Mouse (Mus musculus) thymus, adult 2 months (tissue): ENCODE measurements at regions not wholly inside any gene's neighbourhood (a gene's known extent, or its start where the extent isn't known, plus 50 kb on each side); places are given as distances from the start of the nearest gene placed in this dataset.

Experiments used
- CTCF ChIP-seq: fragments of 200-500 bp; IDR thresholded peaks from 2 replicates; pipeline ENCODE4 v1.5.1; 2012; ENCODE audit warnings: mild to moderate bottlenecking, control low read depth, low read length, moderate library complexity, borderline replicate concordance; ENCODE audit not compliant: control insufficient read depth, poor library complexity, insufficient read depth; ENCODE audit errors: extremely low read depth
- POLR2A ChIP-seq: fragments of 200-500 bp; IDR thresholded peaks from 2 replicates; pipeline ENCODE4 v1.6.1; 2012; ENCODE audit warnings: mild to moderate bottlenecking, low read length, control low read depth, moderate library complexity; ENCODE audit not compliant: control insufficient read depth, poor library complexity, insufficient read depth; ENCODE audit errors: extremely low read depth

DNA sequence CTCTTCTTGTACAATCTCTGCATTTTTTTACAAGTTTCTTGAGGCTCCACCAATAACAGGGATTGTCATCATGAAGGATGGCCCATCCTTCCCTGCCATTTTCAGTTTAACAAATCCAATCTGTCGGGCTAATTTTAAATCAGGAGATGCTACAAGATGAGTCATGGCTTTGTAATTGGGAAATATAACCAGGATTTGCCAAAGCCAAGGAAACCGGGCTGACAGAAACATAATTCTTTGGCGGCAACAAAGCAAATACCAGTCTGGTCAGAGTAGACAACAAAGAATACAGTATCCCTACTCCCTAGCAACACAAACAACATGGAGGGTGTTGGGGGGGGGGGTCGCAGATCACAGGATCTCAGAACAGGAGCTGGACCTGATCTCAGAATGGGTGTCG is 123.0 kb downstream of the Rdh14 start:
- no peak for TF ChIP-seq CTCF
- TF ChIP-seq POLR2A = no peak
